Mouse (Mus musculus): ENCODE results near the gene Nlrp2. TPM values are rescaled to one million over a fixed set of nuclear protein-coding genes. Genes with fewer than 3 reads are reported as not detected.

Nlrp2 gene
- not detected in 2 replicates for polyA plus RNA-seq (2015; fragmentation: Nextera tagmentation; extraction: Ambion mirVana)

DNA sequence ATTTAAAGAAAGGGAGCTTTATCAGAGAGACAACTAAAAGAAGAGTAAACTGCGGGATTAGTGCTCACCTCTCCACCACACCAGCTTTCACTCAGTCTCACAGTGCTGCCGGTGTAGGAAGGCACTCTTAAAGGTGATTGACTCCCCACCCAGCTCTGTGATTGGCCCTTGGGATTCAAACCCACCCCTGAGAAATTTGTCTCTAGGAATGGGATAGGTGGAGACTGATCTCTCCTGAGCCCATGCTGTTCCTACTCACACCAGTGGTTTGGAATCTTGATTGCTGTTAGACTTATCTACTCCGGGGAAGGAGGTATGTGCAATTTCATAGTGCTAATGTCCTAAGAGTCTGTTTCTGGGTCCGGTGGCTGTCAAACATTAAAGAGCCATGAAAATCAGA is at the start of gene Nlrp2:
Gene Nlrp2, minus strand, starts transcription at position 101 of the 400 bp plus-strand sequence.
- Histone ChIP-seq H3K36me3 (replicated peaks) (no peaks in the 10 kb centered on the region), H3K9me3 (replicated peaks) (no peaks in the 10 kb centered on the region), H3K27ac (replicated peaks) (no peak within 1 kb of the TSS), H3K4me2 (no peak within 1 kb of the TSS), H3K4me3 (replicated peaks) (no peak within 1 kb of the TSS), H3K9ac (no peak within 1 kb of the TSS), H3K4me1 (replicated peaks) (no peaks in the 10 kb centered on the region), H3K27me3 (no peaks in the 10 kb centered on the region)
- WGBS (ENCODE audit: insufficient replicate concordance): 57% methylated on average over 4 of the region's 4 CpGs
- no peak for ATAC-seq (ENCODE audit: insufficient read depth)

DNA sequence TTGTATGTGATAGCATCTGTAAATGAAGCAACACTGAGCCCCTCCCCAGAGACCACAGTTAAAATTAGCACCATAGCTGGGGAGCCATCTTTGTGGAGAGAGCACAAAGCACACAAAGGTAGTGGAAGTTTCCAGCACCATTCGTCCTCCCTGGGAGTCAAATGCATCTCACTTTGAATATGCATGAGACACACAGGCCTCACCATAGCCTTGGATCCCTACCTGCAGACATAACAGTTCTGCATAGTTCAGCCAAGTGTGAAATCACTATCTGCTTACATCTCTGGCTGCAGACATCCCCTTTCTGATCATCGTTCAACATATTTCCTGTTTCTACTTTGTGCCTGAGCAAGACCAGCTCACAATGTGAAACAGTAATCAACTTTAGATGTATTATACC is 15.9 kb upstream of the Nlrp2 start:
- no peaks in the 10 kb centered on the region for H3K4me1 ChIP-seq (replicated peaks)
- H3K4me3 ChIP-seq (replicated peaks): no peak overlapping the region
- H3K27me3 ChIP-seq: no peaks in the 10 kb centered on the region
- no peaks in the 10 kb centered on the region for H3K36me3 ChIP-seq (replicated peaks)
- 51% methylated on average over 2 of the region's 2 CpGs for WGBS (ENCODE audit: insufficient replicate concordance)
- H3K27ac ChIP-seq (replicated peaks): no peak overlapping the region
- peaks cover 3% of the 10 kb centered on the region; the same call in 1 of the 2 replicates for H3K9me3 ChIP-seq (replicated peaks)
- no peak overlapping the region for H3K9ac ChIP-seq
- no peak for ATAC-seq (ENCODE audit: insufficient read depth)
- no peak overlapping the region for H3K4me2 ChIP-seq

DNA sequence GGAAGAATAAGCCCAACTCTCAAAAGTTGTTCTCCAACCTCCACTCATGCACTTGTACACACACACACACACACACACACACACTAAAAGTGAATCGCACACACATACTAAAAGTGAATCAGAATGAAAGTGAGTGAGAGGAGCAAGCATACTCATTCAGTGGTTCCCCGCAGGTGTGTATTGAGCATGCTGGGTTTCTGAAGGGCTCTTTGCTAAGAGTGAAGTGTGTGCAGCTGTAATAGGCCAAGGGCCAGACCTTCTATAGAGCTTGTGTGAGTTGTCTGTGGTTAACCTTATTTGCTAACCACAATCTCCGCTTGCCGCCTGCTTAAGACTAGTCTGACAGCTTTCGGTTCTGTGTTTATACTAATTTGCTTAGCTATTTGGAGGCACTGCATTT is 12.8 kb upstream of the Nlrp2 start:
- no peak for ATAC-seq (ENCODE audit: insufficient read depth)
- Histone ChIP-seq H3K4me2 (no peak overlapping the region), H3K36me3 (replicated peaks) (no peaks in the 10 kb centered on the region), H3K27me3 (no peaks in the 10 kb centered on the region), H3K4me1 (replicated peaks) (no peaks in the 10 kb centered on the region), H3K9me3 (replicated peaks) (peaks cover 6% of the 10 kb centered on the region; the same call in 1 of the 2 replicates), H3K27ac (replicated peaks) (no peak overlapping the region), H3K9ac (no peak overlapping the region), H3K4me3 (replicated peaks) (no peak overlapping the region)
- WGBS (ENCODE audit: insufficient replicate concordance): 78% methylated on average over 5 of the region's 5 CpGs

DNA sequence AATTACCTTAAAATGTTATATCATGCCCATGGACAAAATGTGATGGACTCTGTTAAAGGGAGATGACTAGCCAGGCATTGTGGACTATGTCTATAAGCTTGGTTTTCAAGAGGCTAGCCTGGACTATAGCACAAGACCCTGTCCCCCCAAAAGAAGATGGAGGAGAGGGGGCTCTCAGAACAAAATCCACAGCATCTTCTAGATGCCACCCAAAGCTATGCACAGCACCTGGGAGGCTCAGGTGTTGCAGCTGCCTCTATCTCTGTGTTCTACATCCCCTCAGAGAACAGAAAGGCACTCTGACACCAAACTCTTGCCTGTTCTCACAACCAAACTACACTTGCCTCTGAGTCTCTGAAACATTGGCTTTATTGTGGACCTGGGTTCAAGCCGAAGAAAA is 598 bp downstream of the Nlrp2 start, which contains the start of gene Gm5065:
Gene Gm5065, plus strand, starts transcription at position 301 of the 400 bp plus-strand sequence.
- ATAC-seq (ENCODE audit: insufficient read depth): no peak
- Histone ChIP-seq H3K27ac (replicated peaks) (no peak within 1 kb of the TSS), H3K27me3 (no peaks in the 10 kb centered on the region), H3K9me3 (replicated peaks) (no peaks in the 10 kb centered on the region), H3K4me3 (replicated peaks) (no peak within 1 kb of the TSS), H3K4me1 (replicated peaks) (no peaks in the 10 kb centered on the region), H3K4me2 (no peak within 1 kb of the TSS), H3K9ac (no peak within 1 kb of the TSS), H3K36me3 (replicated peaks) (no peaks in the 10 kb centered on the region)
- 60% methylated on average over 1 of the region's 1 CpGs for WGBS (ENCODE audit: insufficient replicate concordance)

DNA sequence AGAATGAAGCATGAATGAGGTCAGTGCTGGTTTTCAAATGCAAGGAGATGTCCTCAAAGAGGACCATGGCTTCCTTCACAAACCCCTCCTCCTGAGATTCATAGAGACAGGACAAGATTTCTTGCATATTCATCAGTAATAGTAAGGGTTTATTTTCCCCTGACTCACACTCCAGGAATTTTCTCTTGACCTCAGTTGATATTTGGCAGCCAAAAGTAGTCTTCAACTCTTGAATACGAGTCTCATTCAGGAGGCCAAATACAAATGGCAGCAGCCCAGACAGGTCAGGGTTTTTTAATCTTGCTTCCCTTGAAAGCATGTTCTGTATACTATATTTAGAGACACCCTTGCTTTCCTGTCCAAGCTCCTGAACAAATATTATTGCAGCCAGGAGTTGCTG is 23.3 kb downstream of the Nlrp2 start:
- Histone ChIP-seq H3K36me3 (replicated peaks) (no peaks in the 10 kb centered on the region), H3K4me1 (replicated peaks) (no peaks in the 10 kb centered on the region), H3K9me3 (replicated peaks) (no peaks in the 10 kb centered on the region), H3K4me3 (replicated peaks) (no peak overlapping the region), H3K9ac (no peak overlapping the region), H3K4me2 (no peak overlapping the region), H3K27ac (replicated peaks) (no peak overlapping the region), H3K27me3 (no peaks in the 10 kb centered on the region)
- no peak for ATAC-seq (ENCODE audit: insufficient read depth)
- 63% methylated on average over 1 of the region's 1 CpGs for WGBS (ENCODE audit: insufficient replicate concordance)

DNA sequence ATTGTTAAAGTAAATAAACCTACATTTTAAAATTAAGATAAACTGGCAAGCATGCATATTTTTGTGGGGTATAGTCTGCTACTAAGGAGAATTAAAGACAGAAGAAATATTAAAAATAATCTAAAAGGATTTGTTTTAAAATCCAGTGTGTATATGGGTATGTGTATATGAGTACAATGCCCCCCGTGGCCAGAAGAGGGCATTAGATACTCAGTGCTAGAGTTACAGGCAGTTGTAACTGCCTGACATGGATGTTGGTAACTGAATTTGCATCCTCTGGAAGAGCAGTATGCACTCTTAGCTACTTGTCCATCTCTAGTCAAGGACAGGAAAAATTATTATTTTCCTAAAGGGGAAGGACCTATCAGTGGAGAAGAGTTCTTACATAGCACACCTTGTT is 62.6 kb downstream of the Nlrp2 start:
- H3K9ac ChIP-seq: no peak overlapping the region
- H3K4me1 ChIP-seq (replicated peaks): no peaks in the 10 kb centered on the region
- H3K27me3 ChIP-seq: no peaks in the 10 kb centered on the region
- no peak overlapping the region for H3K4me2 ChIP-seq
- no peak overlapping the region for H3K27ac ChIP-seq (replicated peaks)
- no peak for ATAC-seq (ENCODE audit: insufficient read depth)
- no peaks in the 10 kb centered on the region for H3K36me3 ChIP-seq (replicated peaks)
- 0 out of 2 replicates have a peak, but pooled peaks cover 2% of the 10 kb centered on the region for H3K9me3 ChIP-seq (replicated peaks)
- WGBS (ENCODE audit: insufficient replicate concordance): 26% methylated on average over 1 of the region's 1 CpGs
- no peak overlapping the region for H3K4me3 ChIP-seq (replicated peaks)

DNA sequence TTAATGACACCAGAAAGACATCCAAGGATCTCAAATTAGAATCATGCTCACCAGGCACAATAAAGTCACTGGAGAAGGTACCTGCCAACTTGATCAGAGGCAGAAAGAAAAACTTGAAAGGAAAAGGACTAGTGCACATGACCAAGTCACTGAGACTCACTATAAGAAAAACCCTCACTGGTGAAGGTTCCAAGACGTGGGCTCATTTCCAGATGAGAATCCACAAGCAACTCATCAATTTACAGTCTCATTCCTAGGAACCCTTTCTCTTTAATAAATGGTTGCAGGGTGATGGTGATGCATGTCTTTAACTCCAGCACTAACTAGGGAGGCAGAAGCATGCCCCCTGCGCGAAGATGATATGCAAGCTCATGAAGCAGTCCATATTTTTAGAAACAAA is 87.8 kb downstream of the Nlrp2 start:
- H3K4me2 ChIP-seq: no peak overlapping the region
- H3K36me3 ChIP-seq (replicated peaks): no peaks in the 10 kb centered on the region
- ATAC-seq (ENCODE audit: insufficient read depth): no peak
- WGBS (ENCODE audit: insufficient replicate concordance): 56% methylated on average over 3 of the region's 3 CpGs
- no peaks in the 10 kb centered on the region for H3K9me3 ChIP-seq (replicated peaks)
- no peaks in the 10 kb centered on the region for H3K27me3 ChIP-seq
- no peak overlapping the region for H3K9ac ChIP-seq
- no peaks in the 10 kb centered on the region for H3K4me1 ChIP-seq (replicated peaks)
- H3K4me3 ChIP-seq (replicated peaks): no peak overlapping the region
- no peak overlapping the region for H3K27ac ChIP-seq (replicated peaks)

Other genes with a start within 250 kb of the Nlrp2 start
- gene Rfpl4, start 234.1 kb downstream of the Nlrp2 start, polyA plus RNA-seq (2015; fragmentation: Nextera tagmentation; extraction: Ambion mirVana): not detected in 2 replicates
- gene Rasl2-9, start 225.1 kb downstream of the Nlrp2 start, polyA plus RNA-seq (2015; fragmentation: Nextera tagmentation; extraction: Ambion mirVana): 0.18 and 0.21 TPM in 2 replicates
- gene Vmn1r55, start 201.4 kb downstream of the Nlrp2 start, polyA plus RNA-seq (2015; fragmentation: Nextera tagmentation; extraction: Ambion mirVana): not detected in 2 replicates
- not detected in 2 replicates for gene Vmn1r56, start 154.3 kb downstream of the Nlrp2 start, polyA plus RNA-seq (2015; fragmentation: Nextera tagmentation; extraction: Ambion mirVana)
- gene Vmn1r57, start 132.5 kb downstream of the Nlrp2 start, polyA plus RNA-seq (2015; fragmentation: Nextera tagmentation; extraction: Ambion mirVana): not detected in 2 replicates
- not detected in 2 replicates for gene Gm5065, start 498 bp downstream of the Nlrp2 start, polyA plus RNA-seq (2015; fragmentation: Nextera tagmentation; extraction: Ambion mirVana)
- not detected in 2 replicates for gene Vmn1r58, start 62.4 kb upstream of the Nlrp2 start, polyA plus RNA-seq (2015; fragmentation: Nextera tagmentation; extraction: Ambion mirVana)
- not detected in 2 replicates for gene Vmn1r59, start 105.7 kb upstream of the Nlrp2 start, polyA plus RNA-seq (2015; fragmentation: Nextera tagmentation; extraction: Ambion mirVana)
- gene Vmn2r28, start 142.9 kb upstream of the Nlrp2 start, polyA plus RNA-seq (2015; fragmentation: Nextera tagmentation; extraction: Ambion mirVana): not detected in 2 replicates
- gene Vmn1r60, start 196.3 kb upstream of the Nlrp2 start, polyA plus RNA-seq (2015; fragmentation: Nextera tagmentation; extraction: Ambion mirVana): not detected in 2 replicates

Data from liver, embryonic 15.5 days (tissue).